Mouse (Mus musculus): ENCODE measurements around the gene Eva1b. TPM values are rescaled to one million over a fixed set of nuclear protein-coding genes. Genes with fewer than 3 reads are reported as not detected.

The Eva1b gene
- polyA plus RNA-seq, 1 experiment from 2014 or later, result 18.6 TPM

GRCm38 (mm10) chr4:126115871-126116521 lies 31.5 kb upstream of the Eva1b start:
- ATAC-seq (replicated peaks; ENCODE audit: low FRiP score) (no peak), DNase-seq (ENCODE audit: low spot score) (no peak)
- 81% methylated on average over 6 of the region's 6 CpGs for WGBS
- peaks cover 4% of the 10 kb centered on the region; the same call in 1 of the 2 replicates for H3K4me1 ChIP-seq (replicated peaks; ENCODE audit: control insufficient read depth, insufficient read depth, low read length)
- no peaks in the 10 kb centered on the region for H3K36me3 ChIP-seq (ENCODE audit: control insufficient read depth, insufficient read depth, low read length)
- no peak overlapping the region for H3K27ac ChIP-seq (ENCODE audit: low read depth, low read length)
- no peak overlapping the region for H3K9ac ChIP-seq (ENCODE audit: low read length)
- H3K4me2 ChIP-seq (ENCODE audit: low read depth, low read length, severe bottlenecking), result no peak overlapping the region
- H3K27me3 ChIP-seq (ENCODE audit: control insufficient read depth, insufficient read depth, low read length), result no peaks in the 10 kb centered on the region
- H3K4me3 ChIP-seq (ENCODE audit: low read depth, low read length), result no peak overlapping the region
- no peaks in the 10 kb centered on the region for H3K9me3 ChIP-seq (ENCODE audit: control insufficient read depth, low read length)

- Histone ChIP-seq H3K36me3 (ENCODE audit: control insufficient read depth, insufficient read depth, low read length) (no peaks in the 10 kb centered on the region), H3K4me3 (ENCODE audit: low read depth, low read length) (no peak overlapping the region), H3K4me2 (ENCODE audit: low read depth, low read length, severe bottlenecking) (no peak overlapping the region), H3K4me1 (replicated peaks; ENCODE audit: control insufficient read depth, insufficient read depth, low read length) (no peaks in the 10 kb centered on the region), H3K27ac (ENCODE audit: low read depth, low read length) (no peak overlapping the region), H3K27me3 (ENCODE audit: control insufficient read depth, insufficient read depth, low read length) (no peaks in the 10 kb centered on the region), H3K9me3 (ENCODE audit: control insufficient read depth, low read length) (peaks cover 3% of the 10 kb centered on the region; the same call in 1 of the 2 replicates), H3K9ac (ENCODE audit: low read length) (no peak overlapping the region)
- DNase-seq (ENCODE audit: low spot score) (no peak), ATAC-seq (replicated peaks; ENCODE audit: low FRiP score) (no peak)
- WGBS, result 92% methylated on average over 8 of the region's 8 CpGs
These were observed 30.4 kb upstream of the Eva1b start for GRCm38 (mm10) chr4:126117116-126117515.

GRCm38 (mm10) chr4:126118651-126119050 lies 28.9 kb upstream of the Eva1b start:
- 92% methylated on average over 4 of the region's 4 CpGs for WGBS
- Histone ChIP-seq H3K36me3 (ENCODE audit: control insufficient read depth, insufficient read depth, low read length) (no peaks in the 10 kb centered on the region), H3K9ac (ENCODE audit: low read length) (no peak overlapping the region), H3K9me3 (ENCODE audit: control insufficient read depth, low read length) (peaks cover 3% of the 10 kb centered on the region; the same call in 1 of the 2 replicates), H3K4me2 (ENCODE audit: low read depth, low read length, severe bottlenecking) (no peak overlapping the region), H3K4me3 (ENCODE audit: low read depth, low read length) (no peak overlapping the region), H3K27me3 (ENCODE audit: control insufficient read depth, insufficient read depth, low read length) (no peaks in the 10 kb centered on the region), H3K27ac (ENCODE audit: low read depth, low read length) (no peak overlapping the region), H3K4me1 (replicated peaks; ENCODE audit: control insufficient read depth, insufficient read depth, low read length) (no peaks in the 10 kb centered on the region)
- no peak for ATAC-seq (replicated peaks; ENCODE audit: low FRiP score)
- no peak for DNase-seq (ENCODE audit: low spot score)

- H3K4me2 ChIP-seq (ENCODE audit: low read depth, low read length, severe bottlenecking), result no peak overlapping the region
- no peak overlapping the region for H3K9ac ChIP-seq (ENCODE audit: low read length)
- H3K4me3 ChIP-seq (ENCODE audit: low read depth, low read length), result no peak overlapping the region
- H3K36me3 ChIP-seq (ENCODE audit: control insufficient read depth, insufficient read depth, low read length), result no peaks in the 10 kb centered on the region
- H3K9me3 ChIP-seq (ENCODE audit: control insufficient read depth, low read length), result peaks cover 3% of the 10 kb centered on the region; the same call in 1 of the 2 replicates
- 61% methylated on average over 1 of the region's 1 CpGs for WGBS
- ATAC-seq (replicated peaks; ENCODE audit: low FRiP score) (no peak), DNase-seq (ENCODE audit: low spot score) (no peak)
- H3K27ac ChIP-seq (ENCODE audit: low read depth, low read length), result no peak overlapping the region
- no peaks in the 10 kb centered on the region for H3K27me3 ChIP-seq (ENCODE audit: control insufficient read depth, insufficient read depth, low read length)
- H3K4me1 ChIP-seq (replicated peaks; ENCODE audit: control insufficient read depth, insufficient read depth, low read length), result no peaks in the 10 kb centered on the region
These were observed 28.5 kb upstream of the Eva1b start for GRCm38 (mm10) chr4:126119051-126119450.

- no peak overlapping the region for H3K9ac ChIP-seq (ENCODE audit: low read length)
- peaks cover 3% of the 10 kb centered on the region; the same call in 1 of the 2 replicates for H3K9me3 ChIP-seq (ENCODE audit: control insufficient read depth, low read length)
- peaks cover 3% of the 10 kb centered on the region; the same call in 1 of the 2 replicates for H3K36me3 ChIP-seq (ENCODE audit: control insufficient read depth, insufficient read depth, low read length)
- no peak overlapping the region for H3K4me3 ChIP-seq (ENCODE audit: low read depth, low read length)
- DNase-seq (ENCODE audit: low spot score) (no peak), ATAC-seq (replicated peaks; ENCODE audit: low FRiP score) (no peak)
- WGBS, result 92% methylated on average over 5 of the region's 5 CpGs
- no peaks in the 10 kb centered on the region for H3K4me1 ChIP-seq (replicated peaks; ENCODE audit: control insufficient read depth, insufficient read depth, low read length)
- H3K27ac ChIP-seq (ENCODE audit: low read depth, low read length), result no peak overlapping the region
- no peak overlapping the region for H3K4me2 ChIP-seq (ENCODE audit: low read depth, low read length, severe bottlenecking)
- H3K27me3 ChIP-seq (ENCODE audit: control insufficient read depth, insufficient read depth, low read length), result no peaks in the 10 kb centered on the region
These were observed 27.5 kb upstream of the Eva1b start for GRCm38 (mm10) chr4:126120052-126120451.

GRCm38 (mm10) chr4:126120506-126120905 lies 27.0 kb upstream of the Eva1b start:
- no peak overlapping the region for H3K9ac ChIP-seq (ENCODE audit: low read length)
- no peak for DNase-seq (ENCODE audit: low spot score)
- 98% methylated on average over 2 of the region's 2 CpGs for WGBS
- peaks cover 3% of the 10 kb centered on the region; the same call in 1 of the 2 replicates for H3K36me3 ChIP-seq (ENCODE audit: control insufficient read depth, insufficient read depth, low read length)
- H3K27ac ChIP-seq (ENCODE audit: low read depth, low read length), result no peak overlapping the region
- peaks cover 3% of the 10 kb centered on the region; the same call in 1 of the 2 replicates for H3K9me3 ChIP-seq (ENCODE audit: control insufficient read depth, low read length)
- no peak overlapping the region for H3K4me2 ChIP-seq (ENCODE audit: low read depth, low read length, severe bottlenecking)
- H3K4me3 ChIP-seq (ENCODE audit: low read depth, low read length), result no peak overlapping the region
- ATAC-seq (replicated peaks; ENCODE audit: low FRiP score), result no peak
- no peaks in the 10 kb centered on the region for H3K4me1 ChIP-seq (replicated peaks; ENCODE audit: control insufficient read depth, insufficient read depth, low read length)
- no peaks in the 10 kb centered on the region for H3K27me3 ChIP-seq (ENCODE audit: control insufficient read depth, insufficient read depth, low read length)

GRCm38 (mm10) chr4:126123309-126124040 lies 24.1 kb upstream of the Eva1b start:
- H3K9ac ChIP-seq (ENCODE audit: low read length), result no peak overlapping the region
- no peak for DNase-seq (ENCODE audit: low spot score)
- no peak overlapping the region for H3K4me2 ChIP-seq (ENCODE audit: low read depth, low read length, severe bottlenecking)
- no peaks in the 10 kb centered on the region for H3K4me1 ChIP-seq (replicated peaks; ENCODE audit: control insufficient read depth, insufficient read depth, low read length)
- no peak overlapping the region for H3K27ac ChIP-seq (ENCODE audit: low read depth, low read length)
- H3K4me3 ChIP-seq (ENCODE audit: low read depth, low read length), result no peak overlapping the region
- peaks cover 3% of the 10 kb centered on the region; the same call in 1 of the 2 replicates for H3K36me3 ChIP-seq (ENCODE audit: control insufficient read depth, insufficient read depth, low read length)
- no peaks in the 10 kb centered on the region for H3K27me3 ChIP-seq (ENCODE audit: control insufficient read depth, insufficient read depth, low read length)
- 91% methylated on average over 10 of the region's 10 CpGs for WGBS
- ATAC-seq (replicated peaks; ENCODE audit: low FRiP score), result no peak
- peaks cover 3% of the 10 kb centered on the region; the same call in 1 of the 2 replicates for H3K9me3 ChIP-seq (ENCODE audit: control insufficient read depth, low read length)

GRCm38 (mm10) chr4:126130502-126130901 lies 17.0 kb upstream of the Eva1b start:
- Histone ChIP-seq H3K4me1 (replicated peaks; ENCODE audit: control insufficient read depth, insufficient read depth, low read length) (0 out of 2 replicates have a peak, but pooled peaks cover 2% of the 10 kb centered on the region), H3K36me3 (ENCODE audit: control insufficient read depth, insufficient read depth, low read length) (peaks cover 3% of the 10 kb centered on the region; the same call in 1 of the 2 replicates), H3K9me3 (ENCODE audit: control insufficient read depth, low read length) (no peaks in the 10 kb centered on the region), H3K4me3 (ENCODE audit: low read depth, low read length) (no peak overlapping the region), H3K27me3 (ENCODE audit: control insufficient read depth, insufficient read depth, low read length) (no peaks in the 10 kb centered on the region), H3K27ac (ENCODE audit: low read depth, low read length) (no peak overlapping the region), H3K9ac (ENCODE audit: low read length) (no peak overlapping the region), H3K4me2 (ENCODE audit: low read depth, low read length, severe bottlenecking) (no peak overlapping the region)
- no peak for ATAC-seq (replicated peaks; ENCODE audit: low FRiP score)
- no peak for DNase-seq (ENCODE audit: low spot score)
- 76% methylated on average over 11 of the region's 11 CpGs for WGBS

All from forebrain, embryonic 11.5 days (tissue).